Mouse (Mus musculus): ENCODE results near the gene Pfkfb2.

GRCm38 (mm10) chr1:130775691-130776331 is 46.8 kb upstream of the Pfkfb2 start:
- TF ChIP-seq CTCF (IDR thresholded peaks at IDR 0.05) = no peak
- TF ChIP-seq EP300 (IDR thresholded peaks at IDR 0.05) = peak; percentile 36

Data from lung, postnatal 0 days (tissue).